Mouse (Mus musculus) Muller cell, postnatal 12 days (primary cell): ENCODE measurements around the gene Ttn.

ENCODE experiments used
- DNase-seq: peaks from one replicate; pipeline ENCODE4 v3.0.0-alpha.2; 2015; ENCODE audit errors: inconsistent ontology term

The Ttn gene

DNA sequence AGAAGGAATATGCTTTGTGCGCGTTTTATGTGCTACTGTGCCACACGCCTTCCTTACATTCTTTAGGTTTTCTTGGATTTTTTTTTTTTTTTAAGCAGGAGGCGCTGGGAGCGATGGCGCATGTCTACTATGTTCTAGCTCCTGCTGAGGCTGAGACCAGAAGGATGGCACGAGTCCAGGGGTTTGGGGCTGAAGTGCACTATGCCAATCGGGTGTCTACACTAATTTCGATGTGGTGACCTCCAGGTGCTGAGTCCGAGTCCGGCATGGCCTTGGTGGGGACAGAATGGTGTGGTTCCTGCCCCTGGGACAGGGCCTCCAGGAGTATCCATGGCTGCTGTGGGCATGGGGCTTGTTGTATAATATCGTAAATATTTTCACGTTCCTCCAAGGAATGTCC lies 323.8 kb downstream of the Ttn start:
- no peak for DNase-seq

DNA sequence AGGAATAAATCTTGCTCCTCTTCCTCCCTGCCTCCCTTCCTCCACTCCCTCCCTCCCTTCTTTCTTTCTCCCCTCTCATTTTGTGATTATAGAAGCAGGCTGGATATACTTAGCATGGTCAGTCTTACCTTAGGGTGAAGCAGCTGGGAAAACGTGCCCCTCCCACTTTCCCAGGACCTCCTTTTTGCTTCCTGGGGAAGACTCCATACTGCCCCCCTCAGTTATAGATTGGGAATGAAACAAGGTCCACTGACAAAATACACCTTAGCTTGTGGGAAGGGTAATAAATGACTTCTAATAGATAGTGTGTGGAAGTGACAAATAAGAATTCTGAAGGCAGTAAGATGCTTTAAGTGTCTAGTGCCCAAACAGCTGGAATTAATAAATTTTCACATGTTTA lies 326.4 kb downstream of the Ttn start:
- no peak for DNase-seq

DNA sequence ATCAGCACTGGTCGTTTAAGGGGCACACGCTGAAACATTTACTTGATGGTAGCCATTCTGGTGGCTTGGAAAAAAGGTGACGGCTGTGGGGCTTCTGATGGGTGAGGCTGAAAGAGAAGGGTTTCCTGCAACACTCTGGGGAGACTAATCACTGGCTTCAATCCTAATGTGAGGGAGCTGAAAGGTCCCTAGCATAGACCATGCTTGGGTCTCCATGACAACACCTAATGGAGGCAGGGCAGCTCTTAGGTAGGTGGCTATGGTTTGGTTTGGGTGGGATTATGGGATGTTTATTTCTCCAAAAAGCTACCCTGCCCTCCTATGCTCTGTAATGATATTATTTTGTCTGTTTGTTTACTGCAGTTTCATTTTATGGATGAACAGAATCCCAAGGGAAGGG lies 326.9 kb downstream of the Ttn start:
- DNase-seq = no peak

DNA sequence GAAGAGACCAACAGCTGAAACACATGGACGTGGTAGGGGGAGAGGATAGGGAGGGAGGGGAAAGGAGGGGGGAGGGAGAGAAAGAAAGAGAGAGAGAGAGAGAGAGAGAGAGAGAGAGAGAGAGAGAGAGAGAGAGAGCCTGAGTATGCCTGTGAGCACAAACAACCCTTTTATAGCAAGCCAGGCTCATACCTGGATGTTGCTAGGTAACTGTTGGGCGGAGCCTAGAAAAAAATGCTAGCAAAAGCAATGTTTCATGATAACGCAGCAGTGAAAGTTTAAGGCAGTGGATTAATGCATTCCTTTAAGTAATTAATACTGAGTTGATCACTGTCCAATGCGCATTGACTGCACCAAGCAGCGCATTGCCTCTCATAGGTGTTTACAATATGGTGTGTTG lies 327.7 kb downstream of the Ttn start:
- no peak for DNase-seq
